24 mouse cellular contexts compared by ENCODE assay signal in genomic region chr10:118112294-118112893, GRCm38 (mm10). TPM values are rescaled to one million over a fixed set of nuclear protein-coding genes. Genes with fewer than 3 reads are reported as not detected.
A peak's percentile ranks its signal among the peaks of the same experiment; 100 is the strongest.
DNase-seq lines count a peak whose midpoint lies in the region; ATAC-seq lines count a peak whose summit lies in the region.
"Had no signal": no experiment of that assay in that cellular context is flagged by ENCODE, and none has a peak within 500 bp of the region (broad histone marks: within the 10 kb centered on the region; RNA-seq: fewer than 3 reads in every experiment).

No protein-coding gene starts in this region.

- WGBS in hindbrain, embryonic 11.5 days: 61% methylated on average over 11 of the region's 11 CpGs
- WGBS in hindbrain, embryonic 12.5 days: 59% methylated on average over 11 of the region's 11 CpGs
- 51% methylated on average over 11 of the region's 11 CpGs for WGBS in neural tube, embryonic 12.5 days
- WGBS in neural tube, embryonic 13.5 days: 49% methylated on average over 11 of the region's 11 CpGs

- no peak overlapping the region for H3K27ac ChIP-seq in hindbrain, embryonic 11.5 days (ENCODE audit: low read depth, low read length)
- H3K27ac ChIP-seq in hindbrain, embryonic 12.5 days: no peak overlapping the region
- no peak overlapping the region; the same call in 1 of the 2 replicates for H3K27ac ChIP-seq in neural tube, embryonic 12.5 days
- H3K27ac ChIP-seq in neural tube, embryonic 13.5 days (replicated peaks): peak overlapping the region; percentile 24; the same call in 1 of the 2 replicates
- H3K27ac ChIP-seq: heart, adult 2 months; kidney, embryonic 15.5 days; left cerebral cortex, adult 2 months; limb, embryonic 10.5 days; midbrain, embryonic 13.5 days had no signal

- peaks cover 3% of the 10 kb centered on the region; the same call in 1 of the 2 replicates for H3K4me1 ChIP-seq in hindbrain, embryonic 11.5 days (replicated peaks; ENCODE audit: control insufficient read depth, insufficient read depth, low read length)
- peaks cover 16% of the 10 kb centered on the region; the same call in 1 of the 2 replicates for H3K4me1 ChIP-seq in hindbrain, embryonic 12.5 days
- peaks cover 30% of the 10 kb centered on the region for H3K4me1 ChIP-seq in neural tube, embryonic 12.5 days
- H3K4me1 ChIP-seq in neural tube, embryonic 13.5 days (replicated peaks): peaks cover 37% of the 10 kb centered on the region

- no peaks in the 10 kb centered on the region for H3K36me3 ChIP-seq in hindbrain, embryonic 11.5 days (ENCODE audit: control insufficient read depth, insufficient read depth, low read length)
- H3K36me3 ChIP-seq in hindbrain, embryonic 12.5 days: no peaks in the 10 kb centered on the region
- H3K36me3 ChIP-seq in neural tube, embryonic 12.5 days: no peaks in the 10 kb centered on the region
- H3K36me3 ChIP-seq in neural tube, embryonic 13.5 days: no peaks in the 10 kb centered on the region
- H3K36me3 ChIP-seq: kidney, embryonic 15.5 days; limb, embryonic 10.5 days; midbrain, embryonic 13.5 days had no signal

- intact Hi-C loops in left cerebral cortex, postnatal 10 days (cut with DNase I): loop anchor here (5.0 kb wide), 1 partner anchor 265 kb away; the partner anchor contains the start of gene Rap1b

- no peaks in the 10 kb centered on the region for H3K9me3 ChIP-seq in hindbrain, embryonic 11.5 days (ENCODE audit: control insufficient read depth, low read length)
- no peaks in the 10 kb centered on the region for H3K9me3 ChIP-seq in hindbrain, embryonic 12.5 days (replicated peaks)
- H3K9me3 ChIP-seq in neural tube, embryonic 12.5 days: no peaks in the 10 kb centered on the region
- no peaks in the 10 kb centered on the region for H3K9me3 ChIP-seq in neural tube, embryonic 13.5 days
- H3K9me3 ChIP-seq: kidney, embryonic 15.5 days; limb, embryonic 10.5 days; midbrain, embryonic 13.5 days had no signal

- H3K4me3 ChIP-seq in hindbrain, embryonic 11.5 days (ENCODE audit: low read depth, low read length): no peak overlapping the region
- no peak overlapping the region for H3K4me3 ChIP-seq in hindbrain, embryonic 12.5 days
- H3K4me3 ChIP-seq in neural tube, embryonic 12.5 days: no peak overlapping the region
- H3K4me3 ChIP-seq in neural tube, embryonic 13.5 days: no peak overlapping the region
- H3K4me3 ChIP-seq: heart, adult 2 months; kidney, embryonic 15.5 days; left cerebral cortex, adult 2 months; limb, embryonic 10.5 days; midbrain, embryonic 13.5 days; myocyte had no signal

- peak; percentile 41 for ATAC-seq in hindbrain, embryonic 11.5 days (ENCODE audit: low FRiP score)
- no peak for ATAC-seq in hindbrain, embryonic 12.5 days (ENCODE audit: low FRiP score)
- peak; percentile 49; the same call in 1 of the 2 replicates for ATAC-seq in neural tube, embryonic 12.5 days (ENCODE audit: low FRiP score, low read depth)
- 0 out of 2 replicates have a peak, but pooled peaks have one; percentile 23 for ATAC-seq in neural tube, embryonic 13.5 days (ENCODE audit: low read depth)
- ATAC-seq: intestine, postnatal 0 days; liver, postnatal 0 days had no signal

- H3K4me2 ChIP-seq in hindbrain, embryonic 11.5 days (replicated peaks; ENCODE audit: low read depth, low read length): no peak overlapping the region
- H3K4me2 ChIP-seq in hindbrain, embryonic 12.5 days (replicated peaks): no peak overlapping the region
- 0 out of 2 replicates have a peak overlapping the region, but pooled peaks have one; percentile 1 for H3K4me2 ChIP-seq in neural tube, embryonic 12.5 days (replicated peaks)
- H3K4me2 ChIP-seq in neural tube, embryonic 13.5 days: peak overlapping the region; percentile 16; the same call in 1 of the 2 replicates
- H3K4me2 ChIP-seq: kidney, embryonic 15.5 days; midbrain, embryonic 13.5 days had no signal

- DNase-seq in embryo, embryonic 11 days: peak; percentile 23
- DNase-seq in embryo, embryonic 9.5 days (ENCODE audit: extremely low spot score): no peak
- DNase-seq in hindbrain, embryonic 11.5 days (ENCODE audit: low spot score): no peak
- no peak for DNase-seq in neural tube, embryonic 10.5 days (ENCODE audit: extremely low spot score, low spot score)
- DNase-seq in left cerebral cortex, postnatal 10 days (ENCODE audit: extremely low spot score in 1 of 2, low spot score in 2 of 2): no peak
- DNase-seq: B cell, adult 2 months; gastrocnemius, postnatal 14 days; heart, adult 2 months; heart, postnatal 36 days; kidney, postnatal 4 days; layer of hippocampus, adult 9-11 months; liver, postnatal 0 days; lung, postnatal 4 days; right cerebral cortex, adult 18-20 months; thymus, postnatal 25 days had no signal

- H3K9ac ChIP-seq in hindbrain, embryonic 11.5 days (ENCODE audit: low read depth, low read length): no peak overlapping the region
- no peak overlapping the region for H3K9ac ChIP-seq in hindbrain, embryonic 12.5 days
- no peak overlapping the region for H3K9ac ChIP-seq in neural tube, embryonic 12.5 days
- H3K9ac ChIP-seq in neural tube, embryonic 13.5 days: no peak overlapping the region
- H3K9ac ChIP-seq: kidney, embryonic 15.5 days; liver, postnatal 0 days; midbrain, embryonic 13.5 days had no signal

- no peaks in the 10 kb centered on the region for H3K27me3 ChIP-seq in hindbrain, embryonic 11.5 days (ENCODE audit: control insufficient read depth, insufficient read depth, low read length)
- no peaks in the 10 kb centered on the region for H3K27me3 ChIP-seq in hindbrain, embryonic 12.5 days
- H3K27me3 ChIP-seq in neural tube, embryonic 12.5 days (replicated peaks): no peaks in the 10 kb centered on the region
- H3K27me3 ChIP-seq in neural tube, embryonic 13.5 days: no peaks in the 10 kb centered on the region
- H3K27me3 ChIP-seq: midbrain, embryonic 13.5 days had no signal

RNA-seq across cellular contexts. Expression of gene Mdm1, which starts 29.2 kb away (rescaled TPM):
- polyA plus RNA-seq in hindbrain, embryonic 11.5 days (2014; fragmentation: Nextera tagmentation; extraction: Ambion mirVana): 57.3 and 62.2 TPM in 2 replicates
- 49.8 and 50.7 TPM in 2 replicates for polyA plus RNA-seq in hindbrain, embryonic 12.5 days (2016; fragmentation: Nextera tagmentation; extraction: Ambion mirVana)
- 47.1 and 47.5 TPM in 2 replicates for polyA plus RNA-seq in neural tube, embryonic 12.5 days (2016; fragmentation: Nextera tagmentation; extraction: Ambion mirVana)
- 28.8 and 32.2 TPM in 2 replicates for polyA plus RNA-seq in neural tube, embryonic 13.5 days (2015; fragmentation: Nextera tagmentation; extraction: Ambion mirVana)
- 10 to 100 TPM; 10.3 to 10.9 TPM for total RNA-seq in left cerebral cortex, postnatal 10 days (2021)

Comparison
In these comparisons a context has a peak if more than half of its experiments do, and no peak if none do; other contexts are left out.
1. H3K4me2 ChIP-seq: peak in neural tube, embryonic 12.5 days (single experiment) and neural tube, embryonic 13.5 days (single experiment); none in hindbrain, embryonic 11.5 days (single experiment) and hindbrain, embryonic 12.5 days (single experiment).